ENCODE assay signal across 8 mouse cellular contexts in genomic region chr7:127406002-127406987, GRCm38 (mm10). TPM values are rescaled to one million over a fixed set of nuclear protein-coding genes. Genes with fewer than 3 reads are reported as not detected.
A peak's percentile ranks its signal among the peaks of the same experiment; 100 is the strongest.
DNase-seq lines count a peak whose midpoint lies in the region; ATAC-seq lines count a peak whose summit lies in the region.
"Not testable (repeated sequence)": the region's sequence is repeated elsewhere in the genome, so short reads cannot be mapped to it uniquely, and the experiment has no call there.

Zfp764 (minus strand) TSS chr7:127406822.

- 8% methylated on average over 37 of the region's 40 CpGs for WGBS in hindbrain, embryonic 13.5 days

- peak within 1 kb of the TSS; percentile 90 for H3K4me2 ChIP-seq in hindbrain, embryonic 13.5 days

- peaks cover 11% of the 10 kb centered on the region for H3K4me1 ChIP-seq in hindbrain, embryonic 13.5 days (replicated peaks)

- H3K9me3 ChIP-seq in hindbrain, embryonic 13.5 days: not testable (repeated sequence)

- not testable (repeated sequence) for H3K36me3 ChIP-seq in hindbrain, embryonic 13.5 days

- H3K27ac ChIP-seq in hindbrain, embryonic 13.5 days: peak within 1 kb of the TSS; percentile 85

- peak within 1 kb of the TSS; percentile 83 for H3K9ac ChIP-seq in hindbrain, embryonic 13.5 days

- H3K27me3 ChIP-seq in hindbrain, embryonic 13.5 days: not testable (repeated sequence)

- ATAC-seq in hindbrain, embryonic 13.5 days (ENCODE audit: low FRiP score): peak; percentile 89

- H3K4me3 ChIP-seq in hindbrain, embryonic 13.5 days: peak within 1 kb of the TSS; percentile 56

- DNase-seq in NIH3T3 (ENCODE audit: low read depth): peak; percentile 94
- peak; percentile 93 to 97 for DNase-seq in cerebellum, postnatal 14 days
- peak; percentile 69 to 75 for DNase-seq in frontal cortex, postnatal 14 days (ENCODE audit: low spot score in 2 of 2)
- peak; percentile 70 to 85 for DNase-seq in layer of hippocampus, postnatal 25 days (ENCODE audit: extremely low spot score in 1 of 2, low spot score in 1 of 2)
- DNase-seq in lung, postnatal 25 days (ENCODE audit: low spot score): peak; percentile 91
- peak; percentile 95 for DNase-seq in retina, embryonic 14.5 days (ENCODE audit: low spot score)
- DNase-seq in thymus, postnatal 4 days: peak; percentile 92

RNA-seq across cellular contexts. Expression of gene Zfp764, which starts in this region (rescaled TPM):
- polyA plus RNA-seq in hindbrain, embryonic 13.5 days (2015; fragmentation: Nextera tagmentation; extraction: Ambion mirVana): 4.0 and 4.8 TPM in 2 replicates
- 1 to 10 TPM; 3.7 to 4.0 TPM for total RNA-seq in layer of hippocampus, postnatal 25 days (2021)

Comparison
In these comparisons a context has a peak if more than half of its experiments do, and no peak if none do; other contexts are left out.
1. Peak in every context shown above with its lines: DNase-seq, ATAC-seq, H3K4me3 ChIP-seq and H3K27ac ChIP-seq.